Mouse (Mus musculus): Measurements from ENCODE around the gene Zfp768.

GRCm38 (mm10) chr7:127393944-127394333 lies 48.5 kb upstream of the Zfp768 start:
- TF ChIP-seq CTCF (IDR thresholded peaks at IDR 0.05; ENCODE audit: control insufficient read depth, insufficient read depth, insufficient read length): no peak
- no peak for TF ChIP-seq USF1 (IDR thresholded peaks at IDR 0.05; ENCODE audit: low read depth)
- no peak for TF ChIP-seq MAX (IDR thresholded peaks at IDR 0.05)

Measured in C2C12 (cell line).